Mouse (Mus musculus) thymus, postnatal 10 days (tissue): ENCODE measurements around the gene Parp12.

Experiments used
- DNase-seq, 2 experiments: peaks; one replicate each; pipeline ENCODE4 v3.0.0; 2021; ENCODE audit warnings: low spot score in 2 of 2

Gene Parp12

GRCm38 (mm10) chr6:39058389-39058788 is 59.8 kb downstream of the Parp12 start:
- DNase-seq: no peak

DNA sequence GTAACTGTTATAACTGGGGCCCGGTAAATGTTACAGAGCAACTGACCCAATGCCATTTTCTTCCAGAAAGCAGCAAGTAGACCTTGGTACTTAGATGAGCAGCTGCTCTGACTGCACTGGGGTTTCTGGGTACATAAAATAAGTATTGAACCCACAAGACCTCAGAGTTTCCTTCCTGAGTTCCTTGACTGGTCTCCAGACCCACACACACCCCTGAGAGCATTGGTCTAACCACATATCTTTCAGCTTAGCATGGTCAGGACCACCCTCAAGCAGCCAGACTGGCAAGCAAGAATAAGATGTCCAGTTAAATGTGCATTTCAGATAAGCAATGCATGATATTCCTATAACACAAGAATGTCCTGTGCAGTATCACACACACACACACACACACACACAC is 61.0 kb downstream of the Parp12 start:
- no peak for DNase-seq

- DNase-seq: no peak
Observed at GRCm38 (mm10) chr6:39055831-39056261, 62.3 kb downstream of the Parp12 start.

- DNase-seq: no peak
Observed at GRCm38 (mm10) chr6:39054878-39055508, 63.2 kb downstream of the Parp12 start.

DNA sequence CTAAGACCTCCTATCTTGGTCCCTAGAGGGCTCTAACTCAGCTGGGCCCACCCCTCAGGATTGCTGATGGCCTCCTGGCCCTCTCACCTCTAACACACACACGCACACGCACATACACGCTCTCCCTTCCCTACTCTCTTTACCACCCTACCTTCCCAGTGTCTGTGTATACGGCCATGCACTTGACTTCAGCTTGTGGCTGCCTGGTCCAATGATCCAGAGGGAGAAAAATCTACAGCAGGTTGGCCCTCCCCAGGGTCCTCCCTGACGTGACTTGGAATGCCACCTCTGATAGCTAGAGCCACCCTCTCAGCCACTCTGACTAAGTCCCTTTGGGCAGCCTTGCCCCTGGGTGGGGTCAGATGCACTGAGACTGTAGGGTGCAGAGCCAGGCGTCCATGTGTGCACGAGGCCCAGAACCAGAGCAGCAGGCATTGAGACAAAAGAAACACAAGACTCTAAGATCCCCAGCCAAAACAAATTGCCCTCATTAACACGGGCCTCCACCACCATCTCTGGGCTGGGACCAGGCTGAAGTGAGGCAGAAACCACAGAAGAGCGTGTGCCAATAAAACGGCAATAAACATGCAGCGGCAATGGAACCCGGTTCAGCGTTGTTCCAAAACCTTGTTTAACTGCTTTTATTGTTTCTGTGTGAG is 63.8 kb downstream of the Parp12 start:
- no peak for DNase-seq

DNA sequence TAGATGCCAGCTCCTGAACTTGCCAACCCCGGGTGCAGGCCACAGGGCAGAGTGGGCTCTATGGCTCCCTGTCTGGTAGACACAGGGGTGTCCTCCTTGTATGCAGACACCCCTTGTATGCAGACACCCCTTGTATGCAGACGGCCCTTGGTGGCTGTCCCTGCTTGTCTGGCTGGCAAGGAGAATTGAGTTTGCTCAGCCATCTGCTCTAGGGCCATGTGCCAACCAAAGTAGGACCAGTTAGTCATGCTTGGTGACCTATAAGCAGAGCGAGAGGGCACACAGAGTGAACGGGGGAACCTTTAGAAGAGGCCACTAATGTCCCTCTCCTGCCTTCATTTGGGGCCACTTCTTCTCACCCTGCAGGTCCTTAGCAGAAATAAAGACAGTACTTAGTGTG is 65.5 kb downstream of the Parp12 start:
- no peak for DNase-seq

GRCm38 (mm10) chr6:39051799-39052556 is 66.2 kb downstream of the Parp12 start:
- DNase-seq: no peak

DNA sequence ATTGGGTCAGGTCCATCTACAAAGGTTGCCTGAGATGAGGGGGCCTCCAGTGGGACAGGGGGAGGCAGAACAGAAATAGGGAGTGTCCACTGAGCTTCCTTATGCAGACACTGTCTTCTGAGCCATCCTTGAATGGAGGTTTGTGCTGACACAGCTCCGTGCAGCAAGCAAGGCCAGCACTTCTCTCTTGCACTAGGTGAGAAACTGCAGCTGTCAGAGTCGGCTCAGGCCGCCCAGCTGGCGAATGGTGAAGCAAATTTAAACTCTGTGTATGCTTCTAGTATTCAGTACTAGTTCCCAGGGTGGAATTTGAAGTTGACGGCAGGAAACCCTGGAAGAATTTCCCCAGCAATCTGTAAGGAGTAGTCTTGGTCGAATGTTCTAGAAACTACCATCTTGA is 67.3 kb downstream of the Parp12 start:
- DNase-seq: no peak

DNA sequence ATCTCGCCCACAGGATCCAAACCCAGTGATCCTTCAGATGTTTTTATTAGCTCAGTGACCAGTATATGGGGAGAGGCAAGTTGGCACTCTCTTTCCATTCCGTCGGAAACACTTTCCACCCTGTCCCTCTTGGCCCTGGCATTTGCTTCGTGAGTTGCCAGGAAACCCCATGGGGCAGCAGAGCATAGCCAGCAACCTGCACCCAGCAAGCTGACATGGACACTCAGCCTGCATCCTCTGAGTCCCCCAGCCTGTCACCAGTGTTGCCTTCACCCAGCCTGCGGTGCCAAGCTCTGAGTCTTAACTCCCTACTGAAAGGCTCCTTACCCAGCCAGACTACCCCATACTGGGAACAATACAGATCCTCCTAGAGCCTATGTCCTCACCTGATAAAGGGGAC is 69.0 kb downstream of the Parp12 start:
- DNase-seq: no peak

GRCm38 (mm10) chr6:39040451-39040850 is 77.7 kb downstream of the Parp12 start:
- no peak for DNase-seq
